Mouse (Mus musculus) 416B (cell line): ENCODE results near the gene Smok3c.

Source experiments
- DNase-seq: peaks from one replicate; pipeline ENCODE4 v3.0.0; 2011; ENCODE audit warnings: low read depth

Smok3c gene

DNA sequence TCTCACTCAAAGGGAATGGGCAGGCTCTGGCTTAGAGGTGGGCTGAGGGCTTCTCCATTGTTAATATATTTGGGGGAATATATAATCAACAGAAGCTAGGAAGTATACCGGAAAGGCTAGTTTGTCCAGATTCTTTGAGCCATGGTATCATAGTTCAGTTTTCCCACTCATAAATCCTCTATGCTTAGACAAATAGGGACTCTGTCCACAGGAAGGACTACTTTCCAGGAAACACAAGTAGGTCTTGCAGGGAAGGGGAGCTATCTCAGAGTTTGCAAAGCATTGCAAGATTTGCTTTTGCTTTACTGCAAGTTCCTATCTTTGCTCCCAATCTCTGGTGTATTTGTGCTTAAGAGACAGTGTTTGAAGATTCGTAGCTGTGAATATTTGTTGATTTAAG lies 52.0 kb downstream of the Smok3c start:
- DNase-seq: no peak

DNA sequence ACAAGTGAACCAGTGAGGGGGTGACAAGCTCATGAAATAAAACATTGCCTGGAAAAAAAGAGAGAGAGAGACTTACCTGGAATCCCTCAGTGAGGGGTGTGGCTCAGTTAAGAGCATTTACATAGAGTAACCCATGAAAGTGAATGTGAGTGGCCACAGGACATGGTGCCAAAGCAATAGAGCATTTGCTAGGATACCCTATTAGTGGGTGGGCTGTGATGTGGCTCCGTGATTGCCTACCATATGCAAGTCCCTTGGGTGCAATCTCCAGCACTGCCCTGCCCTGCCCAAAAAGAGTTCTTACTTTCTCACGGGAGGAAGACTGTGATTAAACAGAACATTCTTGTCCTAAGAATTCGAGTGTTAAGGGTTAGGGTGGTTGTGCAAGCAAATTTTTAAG lies 54.1 kb downstream of the Smok3c start:
- no peak for DNase-seq

DNA sequence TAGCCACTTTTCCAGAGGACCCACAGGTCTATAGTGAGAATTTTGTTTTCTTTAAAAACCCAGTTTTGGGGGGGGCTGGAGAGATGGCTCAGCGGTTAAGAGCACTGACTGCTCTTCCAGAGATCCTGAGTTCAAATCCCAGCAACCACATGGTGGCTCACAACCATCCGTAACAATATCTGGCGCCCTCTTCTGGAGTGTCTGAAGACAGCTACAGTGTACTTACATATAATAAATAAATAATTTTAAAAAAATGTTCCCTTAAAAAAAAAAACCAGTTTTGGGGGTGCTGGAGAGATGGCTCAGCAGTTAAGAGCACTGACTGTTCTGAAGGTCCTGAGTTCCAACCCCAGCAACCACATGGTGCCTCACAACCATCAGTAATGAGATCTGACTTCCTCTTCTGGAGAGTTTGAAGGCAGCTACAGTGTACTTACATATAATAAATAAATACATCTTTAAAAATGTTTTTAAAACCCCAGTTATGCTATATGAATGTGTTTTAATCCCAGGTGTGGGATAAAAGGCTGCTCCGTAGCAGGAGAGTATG lies 56.9 kb downstream of the Smok3c start:
- peak; percentile 29 for DNase-seq
